Mouse (Mus musculus): ENCODE data around the gene Elmod3. TPM values are rescaled to one million over a fixed set of nuclear protein-coding genes. Genes with fewer than 3 reads are reported as not detected.
A peak's percentile ranks its signal among the peaks of the same experiment; 100 is the strongest.

The Elmod3 gene
- total and polyA plus RNA-seq, 3 experiments, result 4.2 to 9.0 (median 7.1) TPM

- Histone ChIP-seq H3K27ac (ENCODE audit: insufficient read depth, low read depth) (no peak overlapping the region), H3K79me2 (replicated peaks; ENCODE audit: control insufficient read depth, extremely low read depth, insufficient read depth, poor library complexity, severe bottlenecking) (no peaks in the 10 kb centered on the region), H3K4me3 (replicated peaks in 1 of 3; ENCODE audit: low read depth in 2 of 3, low read length in 2 of 3, poor library complexity in 1 of 3) (no peak overlapping the region), H3K27me3 (replicated peaks) (no peaks in the 10 kb centered on the region), H3K36me3 (replicated peaks in 1 of 2; ENCODE audit: control insufficient read depth in 1 of 2, insufficient read depth in 1 of 2, low read length in 1 of 2) (peaks cover 27 to 78% of the 10 kb centered on the region in 2 experiments), H3K4me2 (ENCODE audit: insufficient read depth, low read depth, poor library complexity, severe bottlenecking) (no peak overlapping the region), H3K4me1 (ENCODE audit: control insufficient read depth in 1 of 2, insufficient read depth in 2 of 2) (peaks cover 0 to 16% of the 10 kb centered on the region in 2 experiments; a peak in 2 of 4 replicates), H3K9ac (ENCODE audit: insufficient read depth, low read depth) (no peak overlapping the region), H3K9me3 (replicated peaks; ENCODE audit: low read length) (no peaks in the 10 kb centered on the region)
- TF ChIP-seq KAT2A (IDR thresholded peaks at IDR 0.05; ENCODE audit: insufficient replicate concordance, low read length) (no peak), RAD21 (IDR thresholded peaks at IDR 0.05; ENCODE audit: low read depth, low read length) (no peak), USF1 (IDR thresholded peaks at IDR 0.05; ENCODE audit: low read depth, low read length) (no peak), MXI1 (IDR thresholded peaks at IDR 0.05; ENCODE audit: low read depth, low read length) (no peak), ELF1 (IDR thresholded peaks at IDR 0.05; ENCODE audit: low read depth, low read length) (no peak), TBP (conservative IDR thresholded peaks at IDR 0.05; ENCODE audit: low read depth, low read length) (no peak), BHLHE40 (IDR thresholded peaks at IDR 0.05; ENCODE audit: low read depth, low read length) (no peak)
- dilution Hi-C loops (cut with MboI; ENCODE audit: extremely low pct_ligation_motif_present, extremely low pct_unique_long_range_greater_than_20kb, low sequenced_read_pairs) (no loop called here), in situ Hi-C loops (cut with MboI; ENCODE audit: low pct_ligation_motif_present, low pct_unique_long_range_greater_than_20kb, low sequenced_read_pairs) (loop anchor here (5.0 kb wide), 1 partner anchor 33 kb away; no protein-coding TSS in a partner anchor)
- DNase-seq (ENCODE audit: extremely low read depth), result no peak
These were observed 5.9 kb upstream of the Elmod3 start for GRCm38 (mm10) chr6:72604066-72604465.

GRCm38 (mm10) chr6:72601732-72602131 is 3.5 kb upstream of the Elmod3 start:
- peaks cover 6 to 27% of the 10 kb centered on the region in 2 experiments for H3K4me1 ChIP-seq (ENCODE audit: control insufficient read depth in 1 of 2, insufficient read depth in 2 of 2)
- in situ Hi-C loops (cut with MboI; ENCODE audit: low pct_ligation_motif_present, low pct_unique_long_range_greater_than_20kb, low sequenced_read_pairs), result loop anchor here (5.0 kb wide), 1 partner anchor 36 kb away; no protein-coding TSS in a partner anchor

GRCm38 (mm10) chr6:72600771-72601170 is 2.6 kb upstream of the Elmod3 start:
- TF ChIP-seq MEF2A (IDR thresholded peaks at IDR 0.05; ENCODE audit: borderline replicate concordance, low read depth, low read length) (no peak), BHLHE40 (IDR thresholded peaks at IDR 0.05; ENCODE audit: low read depth, low read length) (no peak), MYC (IDR thresholded peaks at IDR 0.05; ENCODE audit: low read depth, low read length) (no peak), IRF4 (IDR thresholded peaks at IDR 0.05; ENCODE audit: low read depth, low read length) (no peak), JUND (conservative IDR thresholded peaks at IDR 0.05; ENCODE audit: low read depth, low read length) (no peak)
- Histone ChIP-seq H3K27me3 (replicated peaks) (no peaks in the 10 kb centered on the region), H3K9me3 (replicated peaks; ENCODE audit: low read length) (no peaks in the 10 kb centered on the region), H3K9ac (ENCODE audit: insufficient read depth, low read depth) (no peak overlapping the region), H3K4me2 (ENCODE audit: insufficient read depth, low read depth, poor library complexity, severe bottlenecking) (no peak overlapping the region), H3K27ac (ENCODE audit: insufficient read depth, low read depth) (no peak overlapping the region), H3K4me3 (replicated peaks in 1 of 3; ENCODE audit: low read depth in 2 of 3, low read length in 2 of 3, poor library complexity in 1 of 3) (no peak overlapping the region), H3K36me3 (replicated peaks in 1 of 2; ENCODE audit: control insufficient read depth in 1 of 2, insufficient read depth in 1 of 2, low read length in 1 of 2) (peaks cover 3 to 47% of the 10 kb centered on the region in 2 experiments), H3K4me1 (ENCODE audit: control insufficient read depth in 1 of 2, insufficient read depth in 2 of 2) (peaks cover 6 to 36% of the 10 kb centered on the region in 2 experiments), H3K79me2 (replicated peaks; ENCODE audit: control insufficient read depth, extremely low read depth, insufficient read depth, poor library complexity, severe bottlenecking) (no peaks in the 10 kb centered on the region)
- no peak for DNase-seq (ENCODE audit: extremely low read depth)
- in situ Hi-C loops (cut with MboI; ENCODE audit: low pct_ligation_motif_present, low pct_unique_long_range_greater_than_20kb, low sequenced_read_pairs) (loop anchor here (5.0 kb wide), 1 partner anchor 37 kb away; no protein-coding TSS in a partner anchor), dilution Hi-C loops (cut with MboI; ENCODE audit: extremely low pct_ligation_motif_present, extremely low pct_unique_long_range_greater_than_20kb, low sequenced_read_pairs) (no loop called here)

More at GRCm38 (mm10) chr6:72601732-72602131, 3.5 kb upstream of the Elmod3 start:
- Histone ChIP-seq H3K4me2 (ENCODE audit: insufficient read depth, low read depth, poor library complexity, severe bottlenecking) (no peak overlapping the region), H3K9ac (ENCODE audit: insufficient read depth, low read depth) (no peak overlapping the region), H3K9me3 (replicated peaks; ENCODE audit: low read length) (no peaks in the 10 kb centered on the region), H3K27me3 (replicated peaks) (no peaks in the 10 kb centered on the region), H3K79me2 (replicated peaks; ENCODE audit: control insufficient read depth, extremely low read depth, insufficient read depth, poor library complexity, severe bottlenecking) (no peaks in the 10 kb centered on the region), H3K27ac (ENCODE audit: insufficient read depth, low read depth) (no peak overlapping the region), H3K4me3 (replicated peaks in 1 of 3; ENCODE audit: low read depth in 2 of 3, low read length in 2 of 3, poor library complexity in 1 of 3) (no peak overlapping the region), H3K36me3 (replicated peaks in 1 of 2; ENCODE audit: control insufficient read depth in 1 of 2, insufficient read depth in 1 of 2, low read length in 1 of 2) (peaks cover 13 to 56% of the 10 kb centered on the region in 2 experiments)
- DNase-seq (ENCODE audit: extremely low read depth), result peak; percentile 78
- dilution Hi-C loops (cut with MboI; ENCODE audit: extremely low pct_ligation_motif_present, extremely low pct_unique_long_range_greater_than_20kb, low sequenced_read_pairs), result no loop called here
- TF ChIP-seq MAFK (IDR thresholded peaks at IDR 0.05; ENCODE audit: insufficient replicate concordance, low read length), result no peak
- no peak for TF ChIP-seq HCFC1 (IDR thresholded peaks at IDR 0.05; ENCODE audit: low read depth, low read length)
- TF ChIP-seq UBTF (IDR thresholded peaks at IDR 0.05; ENCODE audit: low read depth, low read length), result no peak
- peak; percentile 78 to 93 for TF ChIP-seq CTCF (conservative IDR thresholded peaks at IDR 0.05 in 1 of 2, IDR thresholded peaks at IDR 0.05 in 1 of 2; ENCODE audit: low read depth in 2 of 2, low read length in 2 of 2)
- peak; percentile 66 for TF ChIP-seq ELF1 (IDR thresholded peaks at IDR 0.05; ENCODE audit: low read depth, low read length)
- no peak for TF ChIP-seq ETS1 (conservative IDR thresholded peaks at IDR 0.05; ENCODE audit: low read depth, low read length)
- no peak for TF ChIP-seq JUND (conservative IDR thresholded peaks at IDR 0.05; ENCODE audit: low read depth, low read length)
- TF ChIP-seq ZC3H11A (IDR thresholded peaks at IDR 0.05; ENCODE audit: low read depth, low read length), result no peak
- TF ChIP-seq POLR2A (IDR thresholded peaks at IDR 0.05; ENCODE audit: low read depth, low read length), result no peak
- peak; percentile 50 for TF ChIP-seq SMC3 (IDR thresholded peaks at IDR 0.05; ENCODE audit: low read depth, low read length)
- TF ChIP-seq RAD21 (IDR thresholded peaks at IDR 0.05; ENCODE audit: low read depth, low read length), result peak; percentile 64
